Mouse (Mus musculus) ES-Bruce4 (cell line): ENCODE results near the gene 4833423E24Rik.

Experiments used
- CTCF ChIP-seq: IDR thresholded peaks from one replicate; pipeline ENCODE4 v1.8.1; 2011; ENCODE audit warnings: low read depth, low read length
- EP300 ChIP-seq: IDR thresholded peaks from 2 replicates; pipeline ENCODE4 v1.6.1; 2011; ENCODE audit warnings: low read depth, low read length; ENCODE audit not compliant: insufficient read depth
- POLR2A ChIP-seq: IDR thresholded peaks from one replicate; pipeline ENCODE4 v1.8.1; 2011; ENCODE audit warnings: low read length; ENCODE audit not compliant: insufficient read depth

- TF ChIP-seq CTCF (no peak), EP300 (no peak), POLR2A (no peak)
These were observed 82.5 kb downstream of the 4833423E24Rik start, which contains the start of gene Olfr994 for GRCm38 (mm10) chr2:85436351-85436750.
